Mouse (Mus musculus): ENCODE results near the gene Phf2. TPM values are rescaled to one million over a fixed set of nuclear protein-coding genes. Genes with fewer than 3 reads are reported as not detected.

The Phf2 gene
- total RNA-seq, 2 experiments from 2014 or later: 40.7 to 46.4 TPM

Other genes with a start within 250 kb of the Phf2 start
- gene Ptpdc1, start 245.5 kb downstream of the Phf2 start, total RNA-seq (2021): 1 to 10 TPM; 5.0 to 6.3 TPM
- not detected for gene Barx1, start 208.1 kb downstream of the Phf2 start, total RNA-seq (2021)
- 100 to 1,000 TPM; 182 to 184 TPM for gene Fam120a, start 96.9 kb upstream of the Phf2 start, total RNA-seq (2021)

Data from adrenal gland, postnatal 36 days (tissue).